Mouse (Mus musculus) C2C12 (cell line): ENCODE measurements around the gene Arfip2. TPM values are rescaled to one million over a fixed set of nuclear protein-coding genes. Genes with fewer than 3 reads are reported as not detected.
A peak's percentile ranks its signal among the peaks of the same experiment; 100 is the strongest.

ENCODE experiments used
- H3K27me3 ChIP-seq: one replicate; pipeline ENCODE4 v1.6.1; 2011; ENCODE audit not compliant: control insufficient read depth, insufficient read depth, insufficient read length
- H3K36me3 ChIP-seq: one replicate; pipeline ENCODE4 v1.6.1; 2011; ENCODE audit not compliant: control insufficient read depth, insufficient read depth
- H3K4me3 ChIP-seq: one replicate; pipeline ENCODE4 v1.5.1; 2011; ENCODE audit warnings: mild to moderate bottlenecking, control low read depth; ENCODE audit not compliant: poor library complexity, insufficient read depth, severe bottlenecking
- H3K79me2 ChIP-seq: one replicate; pipeline ENCODE4 v1.6.1; 2011; ENCODE audit not compliant: control insufficient read depth, insufficient read depth
- H3K79me3 ChIP-seq: one replicate; pipeline ENCODE4 v1.6.1; 2011; ENCODE audit warnings: low read depth, control low read depth
- H3ac ChIP-seq: one replicate; pipeline ENCODE3; 2011; ENCODE audit warnings: low read depth; ENCODE audit not compliant: control insufficient read depth, insufficient read length
- CEBPB ChIP-seq: IDR thresholded peaks from one replicate; pipeline ENCODE4 v1.6.1; 2011; ENCODE audit warnings: low read depth, mild to moderate bottlenecking, control low read depth, moderate library complexity
- CTCF ChIP-seq: IDR thresholded peaks from one replicate; pipeline ENCODE4 v1.5.1; 2011; ENCODE audit not compliant: control insufficient read depth, insufficient read depth, insufficient read length
- FOSL1 ChIP-seq: IDR thresholded peaks from one replicate; pipeline ENCODE4 v1.8.0; 2011; ENCODE audit warnings: mild to moderate bottlenecking, low read length; ENCODE audit not compliant: poor library complexity, insufficient read depth, severe bottlenecking
- MAX ChIP-seq: IDR thresholded peaks from one replicate; pipeline ENCODE4 v1.6.1; 2011; ENCODE audit warnings: mild to moderate bottlenecking, control low read depth
- MYOD1 ChIP-seq: IDR thresholded peaks from one replicate; pipeline ENCODE4 v1.6.1; 2011; ENCODE audit warnings: low read depth; ENCODE audit not compliant: control insufficient read depth, insufficient read length
- MYOG ChIP-seq: IDR thresholded peaks from one replicate; pipeline ENCODE4 v1.6.1; 2011; ENCODE audit not compliant: control insufficient read depth, insufficient read length; ENCODE audit errors: extremely low read depth
- USF1 ChIP-seq: IDR thresholded peaks from one replicate; pipeline ENCODE4 v1.6.1; 2011; ENCODE audit warnings: low read depth, mild to moderate bottlenecking, control low read depth, moderate library complexity
- polyA plus RNA-seq: library from polyadenylated mRNA; unstranded; fragments of >200 nt; fragmentation: generic; extraction: Trizol; gene quantifications from one replicate; pipeline ENCODE4 v1.2.1, GENCODE M21; 2012; ENCODE audit warnings: missing spikeins

Arfip2 gene
- polyA plus RNA-seq, 1 experiment: 68.2 TPM

DNA sequence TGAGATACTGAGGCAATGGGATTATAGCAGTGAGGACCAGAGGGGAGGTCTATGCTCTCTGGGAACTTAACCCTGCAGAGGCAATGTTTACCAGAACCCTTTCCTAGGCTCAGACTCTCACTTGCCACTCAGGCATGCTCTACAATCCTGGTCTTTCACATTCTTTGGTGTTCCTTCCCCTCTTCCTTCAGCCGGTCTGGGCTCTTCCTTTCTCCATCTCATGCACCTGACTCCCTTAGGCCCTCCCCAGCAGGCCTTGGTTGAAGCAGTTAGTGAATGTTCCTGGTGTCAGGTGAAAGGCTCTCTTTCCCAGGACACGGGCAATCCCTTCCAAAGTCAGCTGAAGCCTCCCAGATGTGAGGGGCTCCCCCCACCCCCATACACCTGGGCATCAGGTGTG lies 460 bp downstream of the Arfip2 start, which contains the start of gene Timm10b:
Timm10b (plus strand) TSS at position 301 of the 400 bp plus-strand sequence.
- H3K27me3 ChIP-seq: no peaks in the 10 kb centered on the region
- H3K4me3 ChIP-seq: peak within 1 kb of the TSS; percentile 71
- H3K79me2 ChIP-seq: peaks cover 46% of the 10 kb centered on the region
- peaks cover 38% of the 10 kb centered on the region for H3K36me3 ChIP-seq
- H3ac ChIP-seq: peak within 1 kb of the TSS; percentile 88
- TF ChIP-seq MAX: no peak
- TF ChIP-seq USF1: no peak
- TF ChIP-seq CEBPB: no peak
- no peak for TF ChIP-seq MYOD1
- no peak for TF ChIP-seq MYOG
- TF ChIP-seq CTCF: no peak
- TF ChIP-seq FOSL1: no peak
- peaks cover 30% of the 10 kb centered on the region for H3K79me3 ChIP-seq

- peaks cover 38% of the 10 kb centered on the region for H3K36me3 ChIP-seq
- H3K79me3 ChIP-seq: peaks cover 30% of the 10 kb centered on the region
- peak overlapping the region; percentile 71 for H3K4me3 ChIP-seq
- H3ac ChIP-seq: peak overlapping the region; percentile 62
- TF ChIP-seq MYOG (no peak), CTCF (no peak), MAX (no peak), MYOD1 (no peak), USF1 (no peak), CEBPB (no peak), FOSL1 (no peak)
- H3K79me2 ChIP-seq: peaks cover 46% of the 10 kb centered on the region
- H3K27me3 ChIP-seq: no peaks in the 10 kb centered on the region
These were observed 912 bp downstream of the Arfip2 start for GRCm38 (mm10) chr7:105639304-105639703.

GRCm38 (mm10) chr7:105638776-105639175 lies 1.4 kb downstream of the Arfip2 start:
- TF ChIP-seq CTCF: no peak
- no peak for TF ChIP-seq MYOD1
- TF ChIP-seq CEBPB: no peak
- H3K4me3 ChIP-seq: no peak overlapping the region
- H3K36me3 ChIP-seq: peaks cover 34% of the 10 kb centered on the region
- peaks cover 30% of the 10 kb centered on the region for H3K79me3 ChIP-seq
- H3K27me3 ChIP-seq: no peaks in the 10 kb centered on the region
- no peak overlapping the region for H3ac ChIP-seq
- peaks cover 46% of the 10 kb centered on the region for H3K79me2 ChIP-seq

DNA sequence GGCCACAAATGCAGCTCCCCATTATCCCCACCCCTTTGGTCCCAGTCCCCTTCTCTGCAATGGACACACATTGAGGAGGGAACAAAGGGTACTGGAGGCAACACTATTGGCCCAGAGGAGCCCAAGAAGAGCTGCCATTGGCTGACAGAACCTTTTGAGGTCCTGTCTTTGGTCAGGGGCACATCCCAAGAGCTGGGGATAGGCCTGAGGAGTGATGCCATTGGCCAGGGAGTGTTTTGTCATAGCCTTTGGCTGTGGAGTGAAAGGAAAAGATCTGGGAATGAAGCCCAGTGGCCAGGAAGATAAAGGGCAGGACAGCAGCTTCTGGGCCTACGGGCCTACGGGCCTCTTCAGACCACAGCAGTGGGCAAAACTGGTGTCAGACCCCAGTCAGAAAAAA lies 4.5 kb downstream of the Arfip2 start:
- peaks cover 36% of the 10 kb centered on the region for H3K79me3 ChIP-seq
- H3K79me2 ChIP-seq: peaks cover 50% of the 10 kb centered on the region
- TF ChIP-seq USF1: no peak
- TF ChIP-seq CEBPB: no peak
- no peak for TF ChIP-seq MAX
- no peak for TF ChIP-seq MYOG
- TF ChIP-seq MYOD1: no peak
- TF ChIP-seq CTCF: no peak
- no peak for TF ChIP-seq FOSL1
- peaks cover 13% of the 10 kb centered on the region for H3K36me3 ChIP-seq
- H3ac ChIP-seq: no peak overlapping the region
- no peaks in the 10 kb centered on the region for H3K27me3 ChIP-seq
- no peak overlapping the region for H3K4me3 ChIP-seq

GRCm38 (mm10) chr7:105634272-105634920 lies 5.8 kb downstream of the Arfip2 start:
- TF ChIP-seq MYOG: no peak
- no peak for TF ChIP-seq MYOD1
- no peak for TF ChIP-seq CEBPB
- no peak for TF ChIP-seq MAX
- no peak for TF ChIP-seq FOSL1
- TF ChIP-seq USF1: no peak
- no peak for TF ChIP-seq CTCF
- Histone ChIP-seq H3K79me3 (peaks cover 39% of the 10 kb centered on the region), H3ac (no peak overlapping the region), H3K79me2 (peaks cover 53% of the 10 kb centered on the region), H3K4me3 (no peak overlapping the region), H3K36me3 (peaks cover 13% of the 10 kb centered on the region), H3K27me3 (no peaks in the 10 kb centered on the region)

- H3K27me3 ChIP-seq: no peaks in the 10 kb centered on the region
- peaks cover 38% of the 10 kb centered on the region for H3K79me3 ChIP-seq
- H3K79me2 ChIP-seq: peaks cover 53% of the 10 kb centered on the region
- peak overlapping the region; percentile 43 for H3ac ChIP-seq
- TF ChIP-seq MYOG (no peak), CTCF (no peak), CEBPB (no peak), MYOD1 (no peak), USF1 (no peak), MAX (no peak), FOSL1 (no peak)
- H3K4me3 ChIP-seq: no peak overlapping the region
- peaks cover 13% of the 10 kb centered on the region for H3K36me3 ChIP-seq
These were observed 6.4 kb downstream of the Arfip2 start for GRCm38 (mm10) chr7:105633801-105634135.
